Mouse (Mus musculus) cerebellum, adult 18-20 months (tissue): ENCODE data around the gene Gm813.
"Not testable (repeated sequence)": the region's sequence is repeated elsewhere in the genome, so short reads cannot be mapped to it uniquely, and the experiment has no call there.

Source experiments
- DNase-seq, 2 experiments: peaks; one replicate each; pipeline ENCODE4 v3.0.0; 2021

Gm813 gene

DNA sequence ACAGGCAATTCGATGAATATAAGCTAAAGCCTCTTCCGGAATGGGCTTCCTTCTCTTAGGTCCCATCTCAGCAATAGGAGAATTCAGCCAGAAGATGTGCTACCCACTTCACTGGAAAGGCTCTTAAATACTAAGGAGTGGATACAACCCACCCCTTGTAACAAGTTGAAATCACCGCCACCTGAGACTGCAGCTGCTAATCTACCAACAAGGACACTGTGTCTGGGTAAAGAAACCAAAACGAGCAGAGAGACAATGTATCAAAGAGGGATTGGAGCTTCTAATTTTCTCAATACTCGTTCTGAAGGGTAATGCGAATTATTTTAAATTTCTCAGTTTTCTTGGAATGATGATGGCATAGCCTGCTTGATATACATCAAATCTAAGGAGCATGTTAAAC lies at the start of gene Gm813:
Gm813 (minus strand) TSS at position 101 of the 400 bp plus-strand sequence.
- no peak for DNase-seq

DNA sequence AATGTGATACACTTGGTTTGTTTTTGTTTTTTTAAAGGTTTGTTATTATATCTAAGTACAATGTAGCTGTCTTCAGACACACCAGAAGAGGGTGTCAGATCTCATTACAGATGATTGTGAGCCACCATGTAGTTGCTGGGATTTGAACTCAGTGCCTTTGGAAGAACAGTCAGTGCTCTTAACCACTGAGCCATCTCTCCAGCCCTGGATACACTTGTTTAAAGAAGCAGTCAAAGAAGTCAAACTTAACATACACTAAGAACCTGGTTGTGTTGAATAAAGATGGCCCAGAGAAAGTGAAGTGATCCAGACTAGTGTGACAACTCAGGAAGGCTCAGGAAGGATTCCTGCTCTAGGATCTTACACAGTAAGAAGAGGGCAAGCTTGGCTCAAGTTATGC lies 48.4 kb upstream of the Gm813 start:
- not testable (repeated sequence) for DNase-seq

DNA sequence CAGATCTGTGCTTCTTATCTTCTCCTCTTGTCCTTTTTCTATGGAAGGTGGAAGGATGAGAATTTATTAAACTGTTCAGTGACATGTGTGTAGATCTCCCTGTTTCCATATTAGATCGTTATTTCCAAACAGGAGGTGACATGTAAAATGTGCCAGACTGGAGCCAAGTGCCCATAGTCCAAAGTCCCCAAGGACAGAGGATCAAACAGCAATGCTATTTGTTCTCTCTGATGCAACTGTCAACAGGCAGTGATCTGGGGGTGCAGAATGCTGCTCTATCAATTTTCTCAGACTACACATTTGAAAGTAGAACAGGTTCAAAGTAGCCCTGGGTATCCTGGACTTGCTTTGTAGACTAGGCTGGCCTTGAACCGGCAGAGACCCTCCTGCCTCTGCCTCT lies 47.0 kb upstream of the Gm813 start:
- DNase-seq = no peak

DNA sequence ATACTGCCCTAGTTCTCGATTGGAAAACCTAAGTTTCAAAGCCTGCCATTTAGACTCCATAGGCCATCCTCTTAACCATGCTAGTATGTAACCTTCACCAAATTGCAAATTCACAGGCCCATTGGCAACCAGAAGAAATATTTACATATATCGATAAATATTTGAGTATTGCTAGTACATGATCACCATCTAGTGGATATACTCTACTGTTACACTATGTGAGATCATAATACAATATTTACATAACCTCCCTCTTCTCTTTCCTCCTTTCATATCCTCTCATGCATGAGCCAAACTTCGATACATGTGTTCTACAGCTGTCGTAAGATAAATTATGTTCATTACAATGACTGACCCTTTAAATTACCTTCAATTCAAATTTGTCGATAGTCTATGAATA lies 46.2 kb upstream of the Gm813 start:
- DNase-seq = no peak

DNA sequence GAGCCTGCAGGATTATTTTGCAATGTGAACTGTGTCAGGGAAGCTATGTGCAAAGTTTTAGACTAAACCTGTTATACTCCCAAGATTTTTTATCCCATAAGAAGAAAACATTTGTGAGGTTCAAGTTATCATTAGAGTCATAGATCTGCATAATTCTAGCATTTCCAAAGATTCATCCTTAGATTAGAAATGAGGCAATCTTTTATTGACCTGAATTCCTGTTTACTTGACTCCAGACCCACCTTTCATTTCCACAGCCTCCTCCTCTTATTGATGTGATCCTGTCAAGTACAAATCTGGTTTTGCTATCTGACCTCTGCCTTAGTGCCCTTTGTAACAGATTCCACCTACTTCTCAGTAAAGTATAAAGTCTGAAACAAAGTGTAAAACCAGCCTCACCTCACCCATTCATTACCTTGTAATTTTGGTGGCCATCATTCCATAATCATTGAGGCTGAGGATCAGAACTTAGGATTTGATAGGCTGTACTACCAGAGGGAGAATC lies 45.6 kb upstream of the Gm813 start:
- no peak for DNase-seq

DNA sequence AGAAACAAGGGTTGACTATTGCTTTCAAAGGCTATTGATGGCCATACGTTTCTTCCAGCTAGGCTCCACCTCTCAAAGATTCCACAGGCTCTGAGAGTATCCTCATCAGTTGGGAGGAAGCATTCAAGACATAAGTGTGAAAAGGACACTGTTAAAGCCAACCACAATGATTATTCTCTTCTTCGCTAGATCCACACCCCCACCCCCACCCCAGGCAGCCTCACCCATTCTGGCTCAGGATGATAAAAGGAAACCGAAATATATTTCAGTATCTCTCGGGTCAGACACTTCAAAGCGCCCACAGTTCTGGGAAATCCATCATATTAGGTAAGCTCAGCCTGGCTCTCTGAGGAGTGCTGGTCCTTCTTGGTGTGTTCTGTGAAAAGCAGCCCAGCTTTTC lies 45.0 kb upstream of the Gm813 start:
- no peak for DNase-seq

DNA sequence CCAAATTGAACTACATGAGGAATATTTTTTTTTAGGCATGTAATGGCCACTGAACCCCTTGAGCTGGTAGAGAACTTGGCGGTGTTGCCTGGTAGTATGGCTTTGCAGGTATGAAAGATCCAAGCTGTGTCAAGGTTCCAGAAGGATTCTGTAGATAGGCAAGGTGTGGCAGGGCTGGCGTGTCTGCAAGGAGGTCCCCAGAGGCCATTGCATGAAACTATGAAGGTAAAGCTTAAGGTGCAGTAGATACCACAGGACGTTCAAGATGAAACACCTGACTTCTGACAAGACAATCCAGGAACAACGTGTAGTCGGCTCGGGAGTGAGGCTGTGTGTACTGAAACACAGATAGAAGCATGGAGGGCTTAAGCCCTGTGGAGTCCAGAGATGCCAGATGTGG lies 41.9 kb upstream of the Gm813 start:
- no peak for DNase-seq

DNA sequence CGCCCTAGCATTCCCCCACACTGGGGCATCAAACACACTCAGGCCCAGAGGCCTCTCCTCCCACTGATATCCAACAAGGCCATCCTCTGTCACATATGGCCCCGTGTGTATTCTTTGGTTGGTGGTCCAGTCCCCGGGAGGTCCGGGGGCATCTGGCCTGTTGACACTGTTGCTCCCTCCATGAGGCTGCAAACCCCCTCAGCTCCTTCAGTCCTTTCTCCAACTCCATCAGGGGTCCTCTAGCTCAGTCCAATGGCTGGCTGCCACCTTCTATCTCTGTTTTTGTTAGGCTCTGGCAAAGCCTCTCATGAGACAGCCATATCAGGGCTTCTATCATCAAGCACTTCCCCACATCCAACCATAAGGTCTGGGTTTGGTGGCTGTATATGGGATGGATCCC lies 39.7 kb upstream of the Gm813 start:
- DNase-seq = no peak

DNA sequence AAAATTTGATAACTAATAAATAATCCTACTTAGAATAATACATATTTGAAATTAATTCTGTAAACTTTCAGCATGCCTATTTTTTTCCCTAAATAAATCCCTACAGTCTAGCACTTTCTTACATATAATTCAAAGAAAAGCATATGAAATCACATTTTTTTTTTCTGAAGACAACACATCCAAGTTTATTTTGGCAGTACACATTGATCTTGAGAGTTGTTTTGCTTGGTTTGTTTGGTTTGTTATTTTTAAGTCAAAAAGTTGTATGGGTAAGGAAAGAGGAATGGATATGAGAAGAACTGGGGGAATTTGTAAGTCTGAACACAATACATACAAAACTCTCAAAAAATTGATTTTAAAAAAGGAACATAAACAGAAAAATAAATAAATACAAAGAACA lies 39.0 kb upstream of the Gm813 start:
- DNase-seq = no peak

DNA sequence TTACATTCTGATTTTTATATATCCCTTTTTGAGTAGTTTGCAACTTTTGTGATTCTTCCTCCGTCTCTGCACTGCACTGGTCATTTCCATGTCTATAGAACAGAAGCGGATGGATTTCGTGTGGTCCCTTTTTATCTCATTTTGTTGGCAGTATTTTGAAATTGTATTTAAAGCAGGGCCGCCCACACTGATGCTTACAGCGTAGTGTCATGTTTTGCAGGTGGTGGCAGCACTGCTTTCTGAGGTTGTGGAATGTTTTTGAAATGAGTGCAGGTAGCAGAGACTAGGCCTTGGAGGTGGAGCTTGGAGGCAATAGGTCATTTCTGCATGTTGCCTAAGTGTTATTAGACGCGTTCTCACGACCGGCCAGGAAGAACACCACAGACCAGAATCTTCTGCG lies 33.2 kb upstream of the Gm813 start:
- DNase-seq = no peak

DNA sequence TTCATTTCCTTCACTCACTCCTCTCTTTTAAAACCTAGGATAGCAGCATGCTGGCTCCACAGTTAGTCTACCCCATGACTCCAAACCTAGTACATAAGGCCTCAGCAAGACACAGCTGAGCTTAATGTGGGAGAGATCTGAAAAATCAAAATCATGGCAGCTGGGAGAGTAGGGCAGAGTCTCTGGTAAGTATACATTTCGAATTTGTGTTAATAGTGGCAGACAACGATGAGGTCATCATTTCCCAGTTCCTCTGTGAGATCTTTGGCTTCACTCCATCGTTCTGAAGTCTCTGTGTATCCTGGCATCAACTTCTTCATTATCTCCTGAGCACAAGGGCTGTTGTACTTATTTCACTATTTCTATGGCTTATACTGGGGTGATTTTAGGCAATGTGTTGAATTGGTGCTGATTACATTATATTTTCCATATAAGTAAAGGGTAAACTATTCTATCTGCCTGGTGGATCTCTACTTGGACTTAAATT lies 22.0 kb upstream of the Gm813 start, which contains the start of gene E330017A01Rik:
E330017A01Rik (minus strand) TSS at position 51 of the 487 bp plus-strand sequence.
- DNase-seq = no peak

DNA sequence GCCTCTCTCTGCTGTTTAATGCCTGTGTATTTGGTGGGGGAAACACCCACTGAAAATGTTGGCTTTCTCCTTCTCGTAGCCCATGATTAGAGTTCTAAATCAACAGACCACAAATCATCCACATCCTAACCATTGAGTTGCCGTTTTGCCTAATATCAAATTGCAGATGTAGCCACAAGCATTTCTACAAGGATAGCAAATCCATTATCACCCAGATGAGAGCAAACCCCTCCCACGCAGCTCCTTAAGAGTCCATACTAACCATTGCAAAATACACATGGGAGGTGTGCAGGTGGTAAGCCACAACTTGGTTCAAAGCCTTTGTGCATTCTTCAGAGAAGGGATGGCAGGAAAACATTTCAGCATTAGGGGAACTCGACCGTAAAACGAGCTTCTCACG lies 21.2 kb upstream of the Gm813 start:
- DNase-seq = no peak

DNA sequence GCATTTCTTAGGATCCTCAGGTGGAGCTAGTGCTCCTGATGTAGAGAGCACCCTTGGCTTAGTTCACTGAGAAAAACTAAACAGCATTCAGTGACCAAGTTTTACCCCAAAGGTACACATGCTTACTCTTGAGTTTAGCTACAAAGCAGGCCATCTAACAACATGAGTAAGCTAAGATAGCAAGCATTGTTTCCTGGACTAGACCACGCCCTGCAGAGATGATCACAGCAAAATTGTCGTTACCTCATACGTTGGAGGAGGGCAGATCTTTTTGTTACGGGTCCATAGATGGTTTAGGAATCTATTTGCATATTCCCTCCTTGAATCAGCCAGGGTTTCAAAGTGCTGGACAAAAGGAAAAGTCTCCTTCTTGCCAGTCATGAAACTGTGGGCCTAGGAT lies 20.7 kb upstream of the Gm813 start:
- no peak for DNase-seq

DNA sequence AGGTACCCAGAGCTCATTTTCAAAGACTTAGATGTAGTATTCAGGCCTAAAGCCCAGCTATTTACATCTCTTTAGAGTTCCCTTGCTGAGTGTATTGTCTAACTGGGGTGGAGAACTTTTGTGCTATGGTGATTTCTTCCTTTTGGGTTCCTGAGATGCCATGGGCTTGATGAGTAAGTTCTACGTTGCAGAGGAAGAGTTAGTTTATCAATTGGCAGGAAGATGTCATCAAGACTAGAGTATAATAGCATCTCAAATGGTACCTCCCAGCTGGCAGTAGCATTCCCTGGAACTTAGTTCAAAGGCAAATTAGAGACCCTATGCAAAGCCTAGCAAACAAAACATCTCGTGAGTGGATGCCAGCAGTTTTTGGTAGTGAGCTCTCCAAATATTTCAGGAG lies 19.1 kb upstream of the Gm813 start:
- DNase-seq = no peak

DNA sequence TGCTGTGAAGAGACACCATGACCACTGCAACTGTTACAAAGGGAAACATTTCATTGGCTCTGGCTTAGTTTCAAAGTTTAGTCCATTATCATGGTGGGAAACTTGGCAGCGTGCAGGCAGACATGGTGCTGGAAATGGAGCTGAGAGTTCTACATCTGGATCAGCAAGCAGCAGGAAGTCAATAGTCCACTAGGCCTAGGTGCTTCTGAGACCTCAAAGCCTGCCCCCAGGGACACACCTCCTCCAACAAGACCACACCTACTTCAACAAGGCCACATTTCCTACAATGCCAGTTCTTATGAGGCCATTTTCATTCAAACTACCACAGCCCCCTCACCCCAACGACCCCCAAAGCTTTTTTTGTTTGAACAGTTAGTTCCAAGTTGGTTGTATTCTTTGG lies 13.0 kb upstream of the Gm813 start:
- DNase-seq = no peak

DNA sequence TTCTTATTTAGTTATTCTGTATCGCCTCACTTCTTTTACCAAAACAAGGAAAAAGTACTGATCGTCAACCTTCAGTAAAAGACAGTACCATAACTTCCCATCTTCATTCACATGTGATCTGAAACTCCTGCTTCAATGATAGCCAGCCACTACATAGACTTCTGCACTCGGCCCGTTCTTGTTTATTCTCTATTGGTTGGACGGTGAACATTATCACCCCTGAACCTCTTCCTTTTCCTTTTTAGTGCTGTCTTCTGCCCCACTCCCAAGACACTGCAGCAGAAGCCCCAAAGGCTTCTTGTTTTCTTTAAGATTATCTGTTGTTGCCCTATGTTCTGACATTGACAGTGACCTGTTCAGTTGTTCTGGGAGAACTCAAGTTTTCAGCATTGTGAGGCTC lies 12.2 kb upstream of the Gm813 start:
- no peak for DNase-seq

DNA sequence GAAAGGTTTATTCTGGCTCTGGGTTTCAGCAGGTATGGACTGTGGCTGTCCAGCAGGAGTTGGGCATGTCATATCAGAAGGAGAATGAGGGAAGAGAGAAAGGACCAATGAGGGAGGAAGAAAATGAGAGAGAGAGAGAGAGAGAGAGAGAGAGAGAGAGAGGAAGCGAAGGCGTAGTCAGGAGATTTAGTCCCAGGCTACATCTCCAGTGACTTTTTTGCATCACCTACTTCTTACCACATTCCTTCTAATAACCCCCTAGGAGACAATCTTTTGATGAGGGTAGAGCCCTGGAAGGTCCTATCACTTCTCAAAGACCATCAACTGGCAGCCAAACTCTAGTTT lies 11.5 kb upstream of the Gm813 start:
- DNase-seq = no peak

DNA sequence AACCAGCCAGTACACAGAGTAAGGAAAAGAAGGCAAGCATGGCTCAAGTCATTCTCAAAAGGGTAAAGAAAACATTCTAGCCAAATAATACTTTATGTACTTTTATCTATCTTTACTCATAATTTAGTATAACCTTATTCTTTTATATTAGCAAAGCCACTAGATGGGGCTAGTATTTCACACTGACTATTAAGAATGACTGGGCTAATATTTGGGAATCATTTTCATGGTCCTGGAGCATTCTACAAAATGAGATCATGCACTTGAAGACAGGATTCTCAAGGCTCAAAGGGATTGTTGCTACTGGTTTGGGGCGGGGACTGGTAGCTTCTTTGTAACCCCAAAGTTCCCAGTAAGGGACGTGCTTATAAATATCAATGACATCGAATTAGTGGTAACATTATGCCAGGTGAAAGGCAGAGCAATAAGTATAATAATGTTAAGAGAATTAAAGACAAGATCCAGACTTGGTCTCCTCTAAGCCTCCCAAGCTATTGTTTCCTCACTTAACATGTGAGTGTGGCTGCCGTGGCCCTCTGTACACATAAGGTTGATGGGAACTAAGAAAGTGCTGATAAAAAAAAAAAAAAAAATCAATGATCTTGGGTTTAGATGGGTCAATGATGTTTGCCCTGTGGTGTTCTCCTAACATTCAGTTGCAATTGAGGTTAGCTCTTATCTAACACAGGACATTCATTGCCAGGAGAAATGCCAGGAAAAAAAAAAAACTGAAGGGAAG lies 11.0 kb upstream of the Gm813 start:
- no peak for DNase-seq

DNA sequence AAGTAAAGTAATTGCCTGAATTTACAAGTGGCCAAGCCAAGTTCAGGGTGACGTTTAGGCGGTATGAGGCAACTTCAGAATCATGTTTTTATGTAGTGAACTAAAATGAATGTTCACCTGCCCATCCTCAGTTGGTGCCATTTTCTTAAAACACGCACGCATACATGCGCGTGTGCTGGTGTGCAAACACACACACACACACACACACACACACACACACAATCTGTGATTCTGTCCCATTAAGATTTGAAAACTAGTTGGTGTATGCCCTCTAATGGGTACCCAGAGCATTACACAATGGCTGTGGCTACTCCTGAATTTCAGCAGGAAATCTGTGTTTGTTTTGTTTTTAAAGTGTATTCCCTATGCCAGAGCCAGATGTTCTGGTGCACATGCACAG lies 7.2 kb upstream of the Gm813 start:
- DNase-seq = peak; percentile 18

DNA sequence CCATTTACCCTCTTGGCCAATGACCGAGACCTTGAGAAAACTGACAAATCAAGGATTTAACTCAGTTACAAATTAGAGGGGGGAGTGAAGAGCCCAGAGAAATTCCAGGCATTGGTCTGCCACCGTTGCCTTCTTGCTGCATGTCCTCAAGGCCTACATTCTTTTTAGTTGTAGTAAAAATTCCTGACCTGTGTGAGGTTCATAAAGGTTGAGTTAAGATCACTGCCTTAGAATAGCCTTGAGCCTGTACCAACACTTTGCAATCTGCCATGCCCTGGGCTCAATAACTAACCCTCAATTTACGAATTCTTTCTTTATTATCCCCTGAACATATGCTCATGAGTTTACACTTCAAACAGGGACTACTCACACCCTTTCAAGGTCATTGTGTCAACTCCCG lies 6.3 kb upstream of the Gm813 start:
- no peak for DNase-seq

DNA sequence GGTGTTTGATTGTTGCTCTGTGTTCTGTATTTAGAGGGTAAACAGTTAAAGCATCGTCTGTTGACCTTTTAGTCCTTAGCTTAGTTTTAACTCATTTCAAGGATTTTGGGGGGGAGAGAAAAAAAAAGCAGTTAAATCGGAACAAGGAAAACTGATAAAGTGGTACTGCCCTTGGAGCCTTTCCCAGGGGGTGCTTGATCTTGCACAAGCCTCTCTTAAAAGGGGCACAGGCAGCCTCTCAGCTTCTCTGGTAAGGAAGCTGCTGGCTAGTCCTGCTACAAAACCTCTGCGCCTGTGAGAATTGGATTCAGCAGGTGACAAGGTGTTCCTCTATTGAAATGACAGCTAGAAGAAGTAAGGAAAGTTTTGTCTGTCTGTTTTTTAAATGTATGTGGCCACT lies 5.6 kb upstream of the Gm813 start:
- DNase-seq = no peak

DNA sequence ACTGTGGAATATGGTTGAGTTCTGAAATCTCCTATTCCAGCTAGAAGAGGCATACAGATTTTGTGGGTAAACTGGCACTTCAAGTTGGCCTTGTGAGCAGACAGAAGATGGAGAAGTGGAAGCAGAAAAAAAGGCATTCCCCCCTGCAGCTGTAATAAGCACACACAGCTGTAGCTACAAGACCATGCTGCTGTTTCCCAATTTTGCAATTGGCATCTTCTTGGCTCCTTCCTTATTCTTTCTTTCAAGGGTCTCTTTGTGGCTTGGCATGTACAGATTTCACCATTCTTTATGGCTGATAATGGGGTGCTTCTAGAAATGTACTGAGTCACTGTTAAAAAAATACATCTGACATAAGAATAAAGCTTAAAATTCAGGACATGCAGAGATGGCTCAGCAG lies 568 bp upstream of the Gm813 start:
- no peak for DNase-seq

DNA sequence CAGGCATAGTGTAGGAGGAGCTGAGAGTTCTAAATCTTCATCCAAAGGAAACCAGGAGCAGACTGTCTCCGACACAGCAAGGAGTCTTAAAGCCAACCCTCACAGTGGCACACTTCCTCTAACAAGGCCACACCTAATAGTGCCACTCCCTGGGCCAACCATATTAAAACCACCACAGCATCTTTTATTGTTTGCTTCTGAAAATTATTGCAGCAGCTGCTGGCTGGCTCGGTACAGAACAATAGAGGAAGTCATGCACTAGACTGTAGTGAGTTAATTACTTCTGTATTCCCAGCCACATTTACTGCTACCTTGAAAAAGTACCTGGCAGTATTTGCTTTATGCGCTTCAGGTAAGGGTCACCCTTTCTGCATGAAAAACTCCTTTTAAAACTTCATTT lies 3.8 kb downstream of the Gm813 start:
- DNase-seq = no peak

DNA sequence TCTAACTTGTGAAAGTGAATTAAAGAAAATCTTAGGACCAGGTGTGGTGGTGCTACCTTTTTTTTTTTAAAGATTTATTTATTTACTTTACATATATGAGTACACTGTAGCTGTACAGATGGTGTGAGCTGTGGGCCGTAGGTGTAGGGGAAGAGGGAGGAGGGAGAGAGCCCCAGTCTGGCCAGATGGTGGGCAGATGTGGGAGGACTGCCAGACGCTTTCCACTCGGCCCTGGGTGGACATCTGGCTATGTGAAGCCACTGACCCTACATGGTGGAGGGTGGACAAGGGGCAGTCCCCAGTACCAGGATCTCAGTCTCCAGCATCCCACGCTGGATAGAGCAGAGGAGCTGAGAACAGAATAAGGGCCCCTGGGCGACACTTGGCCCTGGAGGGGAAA lies 9.7 kb downstream of the Gm813 start:
- DNase-seq = no peak

DNA sequence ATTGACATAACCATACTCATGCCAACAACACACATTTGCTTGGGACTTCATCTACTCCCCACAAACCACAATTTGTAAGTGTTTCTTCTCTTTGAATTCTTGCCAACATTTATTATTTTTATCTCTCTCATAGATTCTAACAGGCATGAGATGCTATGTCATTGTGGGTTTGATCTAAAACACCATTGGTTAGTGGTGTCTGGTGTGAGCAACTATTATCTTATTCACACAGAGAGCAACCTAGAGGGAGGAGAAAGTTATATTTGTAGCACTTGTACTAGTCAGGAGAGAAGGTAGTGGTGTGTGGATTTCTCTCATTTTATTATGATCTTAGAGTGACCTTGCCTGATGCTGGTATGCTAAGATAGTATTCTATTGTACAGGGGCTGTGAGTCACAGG lies 12.1 kb downstream of the Gm813 start:
- DNase-seq = no peak
